Mouse (Mus musculus): ENCODE measurements around the gene Csnk1g1.

Gene Csnk1g1

DNA sequence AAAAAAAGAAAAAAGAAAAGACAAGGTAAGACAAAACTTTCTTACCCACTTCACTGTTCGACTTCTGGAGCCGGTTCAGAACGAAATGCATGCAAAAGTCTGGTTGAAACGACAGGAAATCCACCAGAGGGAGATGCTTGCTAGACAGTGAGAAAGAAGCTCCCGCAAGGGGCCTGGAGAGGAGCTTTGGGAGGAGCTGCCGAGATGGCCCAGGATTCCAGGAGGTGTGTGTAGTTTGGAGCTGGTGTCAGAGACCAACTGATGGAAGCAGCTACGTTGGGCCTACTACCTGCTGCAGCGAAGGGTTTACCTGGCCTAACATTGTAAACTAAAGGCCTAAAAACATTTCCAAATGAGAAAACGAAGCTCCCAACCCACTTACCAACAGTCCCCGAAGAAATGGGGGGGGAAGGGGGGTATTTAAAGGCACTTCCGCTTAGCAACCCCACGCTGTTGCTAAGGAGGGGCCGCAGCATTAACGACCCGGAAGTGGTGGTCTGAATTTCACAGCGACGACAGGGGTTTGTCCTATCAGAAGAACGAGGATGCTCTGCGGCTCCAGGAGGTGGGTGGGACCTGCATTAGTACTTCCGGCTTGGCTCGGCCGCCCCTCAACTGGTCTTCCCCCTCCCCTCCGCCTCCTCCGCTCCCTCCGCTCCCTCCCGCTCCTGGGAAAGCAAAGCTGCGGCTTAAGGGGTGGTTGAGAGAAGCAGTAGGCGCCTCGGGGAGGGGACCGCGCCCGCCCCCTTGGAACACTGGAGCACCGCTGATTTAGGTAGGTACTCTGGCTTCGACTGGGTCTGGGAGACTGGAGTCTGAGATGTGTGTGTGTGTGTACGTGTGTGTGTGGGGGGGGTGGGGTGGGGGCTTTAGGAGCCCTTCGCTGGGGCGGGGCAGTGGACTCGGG is at the start of gene Csnk1g1, which contains the start of gene Trip4:
TSS of gene Csnk1g1 (plus strand) at position 531 of the 907 bp plus-strand sequence.
TSS of gene Trip4 (minus strand) at position 401 of the 907 bp plus-strand sequence.
- peak; percentile 88 to 90 for DNase-seq (ENCODE audit: low spot score in 2 of 2)

DNA sequence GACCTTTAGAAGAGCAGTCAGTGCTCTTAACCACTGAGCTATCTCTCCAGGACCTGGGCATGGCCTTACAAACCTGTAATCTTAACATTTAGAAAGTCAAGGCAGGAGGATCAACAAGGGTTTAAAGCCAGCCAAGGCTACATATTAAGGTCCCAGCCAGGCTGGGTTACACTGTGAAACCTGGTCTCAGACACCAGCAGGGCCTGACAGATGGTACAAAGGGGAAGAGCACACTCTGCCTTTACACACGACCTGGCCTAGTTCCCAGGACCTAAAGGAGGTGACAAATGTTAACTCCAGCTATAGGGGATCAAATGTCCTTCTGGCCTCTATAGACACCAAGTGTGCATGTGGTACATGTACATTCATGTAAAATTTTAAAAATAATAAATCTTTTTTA is 49.1 kb upstream of the Csnk1g1 start:
- DNase-seq (ENCODE audit: low spot score in 2 of 2), result no peak

DNA sequence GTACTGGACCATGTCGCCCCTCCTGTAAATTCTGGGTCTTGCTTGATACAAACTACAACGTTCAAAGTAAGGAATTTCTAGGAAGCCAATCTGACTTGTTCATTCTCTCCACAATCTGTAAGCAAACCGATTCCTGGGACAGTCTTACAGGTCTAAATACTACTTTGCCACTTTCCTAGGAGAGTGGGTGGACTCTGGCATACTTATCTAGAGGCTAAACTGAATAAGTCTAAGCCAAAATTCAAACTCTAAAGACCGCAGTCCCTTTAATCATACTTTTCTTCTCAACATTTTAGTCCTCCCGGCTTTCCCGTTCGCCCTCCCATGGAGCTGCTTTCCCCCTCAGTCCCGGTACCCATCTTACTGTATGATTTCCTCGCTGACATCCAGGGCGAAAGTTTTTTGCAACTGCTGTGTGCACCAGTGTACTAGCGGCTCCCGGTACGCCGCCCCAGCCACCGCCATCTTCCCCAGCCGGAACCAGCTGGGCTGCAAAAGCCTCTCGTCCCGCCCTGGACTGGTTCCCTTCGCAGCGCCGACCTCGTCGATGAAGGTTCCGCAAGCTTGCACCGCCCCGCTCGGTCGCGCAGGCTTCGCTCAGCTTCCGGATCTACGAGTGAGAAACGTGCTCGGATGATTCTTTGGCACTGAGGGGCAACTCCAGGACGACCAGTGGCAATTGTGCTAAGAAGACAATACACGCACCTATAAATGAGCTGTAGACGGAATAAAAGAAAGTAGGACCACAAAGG is 24.0 kb upstream of the Csnk1g1 start:
- peak; percentile 81 to 86 for DNase-seq (ENCODE audit: low spot score in 2 of 2)

DNA sequence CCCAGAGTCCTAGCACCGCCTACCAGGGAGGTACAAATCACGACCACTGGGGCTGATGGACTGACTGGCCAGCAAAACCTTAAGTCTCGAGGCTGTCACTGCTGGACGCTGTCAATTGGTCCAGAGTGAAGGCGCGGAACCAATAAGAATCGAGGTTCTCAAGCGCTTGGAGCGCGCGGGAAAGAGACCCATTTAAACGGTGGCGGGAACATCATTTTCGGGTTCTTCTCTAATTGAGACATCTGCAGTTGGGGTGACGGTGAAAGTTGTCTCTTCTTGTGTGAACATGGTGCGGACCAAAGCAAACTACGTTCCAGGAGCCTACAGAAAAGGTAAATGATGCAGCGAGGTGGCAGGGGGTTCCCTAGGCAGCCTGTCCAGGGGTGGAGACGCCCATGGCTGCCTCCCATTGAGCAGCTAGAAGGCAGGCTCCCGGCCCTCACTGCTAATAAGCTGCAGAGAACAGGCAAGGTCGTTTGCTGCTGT is 18.5 kb upstream of the Csnk1g1 start, which contains the start of gene Pclaf:
TSS of gene Pclaf (plus strand) at position 95 of the 486 bp plus-strand sequence.
- peak; percentile 63 to 73 for DNase-seq (ENCODE audit: low spot score in 2 of 2)

DNA sequence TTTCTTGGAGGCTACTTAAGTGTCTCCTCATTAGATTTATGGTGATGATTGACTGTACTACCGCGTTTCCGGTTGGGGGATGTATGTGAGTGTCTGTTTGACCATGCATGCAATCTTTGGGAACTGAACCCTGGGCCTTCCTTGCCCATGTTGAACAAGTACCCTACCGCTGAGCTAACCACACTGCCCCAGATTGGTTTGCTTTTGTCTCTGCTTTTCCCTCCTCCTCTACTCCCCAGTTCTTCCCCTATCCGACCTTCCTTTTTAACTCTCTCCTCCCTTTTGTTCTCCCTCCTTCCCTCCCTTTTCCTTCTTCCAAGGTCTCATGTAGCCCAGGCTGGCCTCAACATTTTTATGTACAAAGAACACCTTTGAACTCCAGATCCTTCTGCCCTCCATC is 17.6 kb upstream of the Csnk1g1 start:
- DNase-seq (ENCODE audit: low spot score in 2 of 2), result no peak

DNA sequence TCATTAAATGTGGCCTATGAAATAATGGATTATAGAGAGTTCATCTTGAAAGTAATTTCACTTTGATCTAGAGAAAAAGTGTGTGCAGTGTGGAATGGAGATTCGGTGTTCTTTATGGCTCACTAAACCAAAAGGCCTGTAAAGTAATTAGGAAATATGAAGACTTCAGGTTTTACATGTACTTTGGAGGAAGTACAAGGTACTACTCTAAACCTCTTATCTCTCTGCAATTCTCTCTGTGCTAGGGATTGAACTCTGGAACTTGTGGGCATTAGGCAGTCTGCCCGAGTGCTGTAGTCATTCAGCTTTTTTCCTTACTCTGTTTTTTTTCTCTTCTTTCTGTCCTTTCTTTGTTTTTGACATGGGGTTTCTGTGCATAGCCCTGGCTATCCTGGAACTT is 11.7 kb upstream of the Csnk1g1 start:
- DNase-seq (ENCODE audit: low spot score in 2 of 2), result no peak

DNA sequence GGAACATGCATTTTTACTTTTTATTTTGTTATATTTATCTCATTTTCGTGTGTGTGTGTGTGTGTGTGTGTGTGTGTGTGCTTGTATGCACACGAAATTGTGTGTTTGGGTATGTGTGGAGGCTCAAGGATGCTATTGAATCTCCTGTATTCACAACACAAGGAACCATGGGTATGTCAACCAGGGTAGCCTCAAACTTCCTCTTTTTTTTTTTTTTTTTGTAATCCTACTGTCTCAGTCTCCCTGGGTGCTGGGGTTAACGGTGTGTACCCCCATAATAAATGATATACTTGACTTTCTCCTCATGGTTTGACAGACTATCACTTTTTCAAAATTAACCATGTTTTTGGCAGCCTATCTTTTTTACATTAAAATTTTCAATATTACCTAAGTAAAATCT is 5.8 kb upstream of the Csnk1g1 start:
- DNase-seq (ENCODE audit: low spot score in 2 of 2), result no peak

DNA sequence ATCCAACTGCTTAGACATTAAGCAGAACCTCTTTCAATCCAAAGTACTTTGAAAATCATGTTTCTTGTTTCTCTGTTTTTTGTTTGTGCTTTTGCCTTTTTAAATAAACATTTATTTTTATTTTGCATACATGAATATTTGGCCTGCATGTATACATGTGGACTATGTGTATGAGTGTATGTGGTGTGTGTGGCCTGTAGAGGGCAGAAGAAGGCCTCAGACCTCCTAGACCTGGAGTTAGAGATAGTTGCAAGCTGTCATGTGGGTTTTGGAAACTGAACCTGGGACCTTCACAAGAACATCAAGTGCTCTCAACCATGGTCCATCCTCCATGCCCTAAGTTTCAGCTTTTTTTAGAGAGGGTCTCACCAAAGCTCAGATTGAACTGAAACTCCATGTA is 5.3 kb upstream of the Csnk1g1 start:
- DNase-seq (ENCODE audit: low spot score in 2 of 2), result no peak

DNA sequence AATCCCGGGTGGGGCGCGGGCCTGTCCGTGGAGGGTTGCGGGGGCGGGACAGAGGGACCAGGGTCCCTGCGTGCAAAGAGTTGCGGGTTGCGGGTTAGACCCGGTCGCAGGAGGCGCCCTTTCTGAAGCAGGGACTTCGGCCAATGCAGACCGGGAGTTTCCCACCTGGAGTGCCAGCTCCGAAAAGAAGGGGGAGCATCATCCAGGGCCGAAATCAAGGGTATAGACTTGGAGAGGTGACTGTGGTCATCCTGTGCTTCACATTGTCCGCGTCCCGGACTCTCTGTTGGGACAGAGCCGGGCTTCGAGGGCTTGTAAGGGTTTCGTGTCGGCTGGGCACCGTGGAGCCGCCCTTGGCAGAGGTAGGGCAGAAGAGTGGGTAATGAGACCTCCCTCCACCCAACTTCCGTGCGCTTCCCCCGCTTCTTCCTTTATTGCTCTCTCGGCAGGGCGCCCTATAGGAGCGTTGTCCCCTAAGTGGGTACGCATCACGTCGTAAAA is 627 bp downstream of the Csnk1g1 start:
- DNase-seq (ENCODE audit: low spot score in 2 of 2), result peak; percentile 27 to 37

DNA sequence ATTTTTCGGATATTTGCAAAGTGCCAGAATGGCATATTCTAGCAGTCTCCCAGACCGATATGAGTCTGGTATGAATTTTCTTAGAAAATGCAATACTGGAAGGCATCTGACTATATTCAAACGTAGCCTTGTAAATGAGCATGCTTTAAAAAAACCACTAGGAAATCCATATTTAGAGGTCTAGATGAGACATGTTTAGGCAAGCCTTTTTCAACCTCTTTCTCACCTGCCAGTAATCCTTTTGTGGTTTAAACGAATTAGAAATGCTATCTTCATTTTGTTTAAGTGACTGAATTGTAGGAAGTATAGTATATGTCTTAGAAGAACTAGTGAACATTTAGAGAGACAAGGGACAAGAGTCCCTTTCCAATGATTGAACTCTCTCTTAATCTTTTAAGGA is 1.1 kb downstream of the Csnk1g1 start:
- no peak for DNase-seq (ENCODE audit: low spot score in 2 of 2)

DNA sequence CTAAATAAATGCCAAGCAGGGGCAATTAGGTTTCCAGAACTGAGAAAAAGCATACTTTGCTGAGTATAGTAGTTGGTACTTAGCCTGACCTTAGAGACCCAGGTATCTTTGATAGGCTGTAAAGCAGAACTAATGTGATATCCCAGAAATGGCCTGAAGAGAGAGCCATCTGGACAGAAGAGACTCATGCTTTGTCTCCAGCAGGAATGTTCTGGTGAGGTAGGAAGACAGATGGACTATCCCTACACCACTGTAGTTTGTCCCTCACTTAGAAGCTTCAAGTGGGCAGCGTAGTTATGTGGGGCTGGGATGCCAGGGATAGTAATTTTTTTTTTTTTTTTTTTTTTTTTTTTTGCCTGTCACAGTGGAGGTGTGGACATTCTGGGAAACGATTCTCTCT is 5.3 kb downstream of the Csnk1g1 start:
- no peak for DNase-seq (ENCODE audit: low spot score in 2 of 2)

DNA sequence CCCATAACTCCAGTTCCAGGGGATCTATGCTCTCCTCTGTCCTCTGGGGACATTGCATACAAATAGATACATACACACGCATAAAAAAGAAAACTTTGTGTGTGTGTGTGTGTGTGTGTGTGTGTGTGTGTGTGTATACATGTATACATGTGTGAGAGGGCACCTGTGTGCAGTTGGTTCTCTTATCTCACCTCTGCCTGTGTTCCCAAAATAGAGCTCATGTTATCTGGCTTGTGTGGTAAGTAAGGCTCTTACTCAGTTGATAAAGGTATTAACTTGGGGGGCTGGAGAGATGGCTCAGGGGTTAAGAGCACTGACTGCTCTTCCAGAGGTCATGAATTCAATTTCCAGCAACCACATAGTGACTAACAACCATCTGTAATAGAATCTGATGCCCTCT is 8.3 kb downstream of the Csnk1g1 start:
- no peak for DNase-seq (ENCODE audit: low spot score in 2 of 2)

DNA sequence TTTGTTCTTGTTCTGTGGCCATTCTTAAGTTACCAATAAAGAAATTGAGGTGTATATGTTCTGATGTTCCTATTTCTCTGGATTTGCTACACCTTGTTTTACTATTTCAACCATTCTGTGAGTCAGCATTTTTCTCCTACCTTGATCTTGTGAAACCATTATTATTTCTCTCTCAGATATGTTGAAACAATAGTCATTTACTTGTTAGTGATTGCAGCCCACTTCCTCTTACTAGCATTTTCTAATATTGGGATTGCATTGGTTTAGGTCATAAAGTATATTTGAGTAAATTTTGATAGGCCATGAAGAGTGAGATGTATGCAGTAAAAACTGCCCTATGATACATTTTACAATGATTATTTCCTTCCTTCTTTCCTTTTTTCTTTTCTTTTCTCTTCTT is 19.7 kb downstream of the Csnk1g1 start:
- DNase-seq (ENCODE audit: low spot score in 2 of 2), result no peak

DNA sequence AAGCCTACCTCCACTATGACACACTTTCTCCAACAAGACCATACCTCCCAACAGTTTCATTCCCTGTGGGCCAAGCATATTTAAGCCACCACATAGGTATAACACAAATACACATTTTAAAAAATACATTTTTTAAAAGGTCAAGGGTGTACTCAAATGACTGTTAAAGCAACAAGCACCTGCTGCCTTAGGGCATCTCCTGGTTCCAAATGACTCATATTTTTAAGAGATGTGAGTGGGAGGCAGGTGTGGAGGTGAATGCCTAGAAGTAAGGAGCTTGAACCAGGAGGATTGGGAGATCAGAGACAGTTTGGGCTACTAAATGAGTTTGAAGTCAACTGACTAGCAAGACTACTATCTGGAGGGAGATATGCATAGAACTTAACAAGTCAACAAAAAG is 21.1 kb downstream of the Csnk1g1 start:
- DNase-seq (ENCODE audit: low spot score in 2 of 2), result no peak

DNA sequence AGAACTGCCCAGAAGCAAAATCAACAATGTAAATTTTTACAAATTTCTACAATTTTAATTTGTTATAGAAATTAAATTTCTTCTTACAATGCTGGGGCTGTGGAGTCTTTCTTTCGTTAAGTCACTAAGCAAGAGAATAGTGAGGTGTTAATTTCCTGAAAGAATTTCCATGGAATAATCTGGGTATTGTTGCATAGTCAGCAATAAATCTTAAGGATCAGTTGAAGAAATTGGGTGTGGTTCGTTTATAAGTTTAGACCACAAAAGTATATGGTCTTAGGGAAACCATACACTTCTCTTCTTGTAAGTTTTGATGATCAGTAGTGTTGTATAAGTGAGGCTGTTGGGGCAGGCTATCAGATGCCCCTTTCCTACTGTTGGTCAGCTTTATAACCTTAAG is 28.8 kb downstream of the Csnk1g1 start:
- no peak for DNase-seq (ENCODE audit: low spot score in 2 of 2)

DNA sequence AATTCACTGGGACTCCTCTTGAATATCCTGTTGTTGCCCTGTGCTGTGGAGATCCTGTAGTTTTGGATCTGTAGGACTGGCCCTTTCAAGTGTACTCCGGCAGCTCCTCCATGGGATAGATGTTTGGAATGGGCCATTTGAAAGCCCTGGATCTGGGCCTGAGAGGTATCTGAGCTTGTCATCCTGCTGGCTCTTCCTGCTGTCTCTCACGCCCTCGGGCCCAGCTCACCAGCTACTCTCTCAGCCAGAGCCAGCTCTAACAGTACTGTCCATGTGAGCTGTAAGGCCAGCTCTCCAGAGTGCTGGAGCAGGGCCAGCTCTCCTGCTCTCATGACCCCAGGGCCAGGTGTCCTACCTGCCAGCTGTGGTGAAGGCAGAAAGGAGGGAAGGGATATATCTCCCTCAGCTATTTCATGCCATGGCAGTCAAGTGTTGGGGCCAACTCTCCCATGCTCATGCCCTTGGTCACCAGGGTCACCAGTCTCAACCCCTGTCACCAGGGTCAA is 42.4 kb downstream of the Csnk1g1 start:
- DNase-seq (ENCODE audit: low spot score in 2 of 2), result no peak

DNA sequence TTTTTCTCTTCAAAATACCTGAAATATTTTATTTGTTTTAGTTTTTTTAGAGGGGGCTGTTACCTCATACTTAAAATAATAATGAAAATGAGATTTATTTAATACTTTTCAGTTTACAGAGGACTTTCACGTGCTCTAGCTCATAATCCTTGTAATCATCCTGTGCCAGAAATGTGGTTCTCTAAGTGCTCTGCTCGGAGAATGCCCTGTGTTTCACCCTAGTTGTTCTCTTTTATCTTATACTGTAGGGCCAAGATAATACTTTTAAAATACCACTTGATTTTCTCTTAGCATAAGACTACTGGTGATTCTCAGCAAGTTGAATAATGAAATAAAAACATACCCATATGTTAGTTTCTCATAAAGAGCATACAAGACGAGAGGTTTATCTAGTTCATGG is 61.3 kb downstream of the Csnk1g1 start:
- DNase-seq (ENCODE audit: low spot score in 2 of 2), result no peak

DNA sequence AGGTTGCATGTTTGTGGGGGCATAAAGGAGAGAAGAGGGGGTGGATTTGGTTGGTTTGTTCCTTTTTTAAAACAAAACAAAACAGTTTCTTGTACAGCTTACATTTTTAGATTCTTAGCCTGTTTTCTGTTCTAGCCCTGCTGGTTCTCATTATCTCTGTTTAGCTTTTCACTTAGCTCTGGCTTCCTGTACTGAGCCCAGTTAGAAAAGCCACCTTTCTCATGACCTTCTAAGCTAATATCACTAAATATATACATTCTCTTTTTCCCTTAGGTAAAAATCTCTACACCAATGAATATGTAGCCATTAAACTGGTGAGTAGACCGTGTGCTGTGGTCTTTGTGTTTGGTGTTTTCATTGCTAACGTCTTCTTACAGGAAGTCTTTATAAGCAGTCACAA is 64.5 kb downstream of the Csnk1g1 start:
- DNase-seq (ENCODE audit: low spot score in 2 of 2), result no peak

DNA sequence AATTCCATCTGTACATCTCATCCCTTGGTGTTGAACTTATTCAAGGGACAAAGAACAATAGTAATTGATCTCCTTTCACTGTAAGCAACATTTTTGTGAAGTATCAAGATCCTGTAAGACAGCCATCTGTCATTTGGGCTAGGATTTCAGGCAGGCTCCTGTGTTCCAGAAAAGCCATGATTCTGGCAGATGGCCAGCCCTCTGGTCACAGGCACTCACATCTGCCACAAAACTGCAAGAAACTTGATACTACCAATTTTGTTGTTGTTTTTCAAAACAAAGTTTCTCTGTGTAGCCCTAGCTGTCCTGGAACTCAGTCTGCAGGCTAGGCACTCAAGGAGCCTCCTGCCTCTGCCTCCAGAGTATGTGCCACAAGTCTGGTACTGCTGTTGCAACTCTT is 67.2 kb downstream of the Csnk1g1 start:
- no peak for DNase-seq (ENCODE audit: low spot score in 2 of 2)

DNA sequence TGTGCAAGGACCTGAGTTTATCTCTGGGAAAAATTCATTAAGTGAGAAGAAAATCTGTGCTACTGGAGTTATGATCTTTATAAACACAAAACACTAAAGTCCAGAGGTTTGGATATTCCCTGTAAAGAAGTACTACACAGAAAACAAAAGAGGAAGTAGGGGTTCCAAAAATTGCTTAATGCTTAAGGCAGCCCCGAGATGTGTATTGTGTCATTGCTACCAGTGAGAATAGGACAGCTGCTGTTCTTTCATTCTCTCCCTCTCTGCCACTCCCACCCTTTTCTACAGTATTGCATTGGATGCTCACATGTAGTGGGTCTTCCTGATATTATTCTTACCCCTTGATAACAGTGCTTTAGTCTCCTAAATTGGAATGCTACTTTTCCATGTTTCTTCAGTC is 74.1 kb downstream of the Csnk1g1 start:
- no peak for DNase-seq (ENCODE audit: low spot score in 2 of 2)

DNA sequence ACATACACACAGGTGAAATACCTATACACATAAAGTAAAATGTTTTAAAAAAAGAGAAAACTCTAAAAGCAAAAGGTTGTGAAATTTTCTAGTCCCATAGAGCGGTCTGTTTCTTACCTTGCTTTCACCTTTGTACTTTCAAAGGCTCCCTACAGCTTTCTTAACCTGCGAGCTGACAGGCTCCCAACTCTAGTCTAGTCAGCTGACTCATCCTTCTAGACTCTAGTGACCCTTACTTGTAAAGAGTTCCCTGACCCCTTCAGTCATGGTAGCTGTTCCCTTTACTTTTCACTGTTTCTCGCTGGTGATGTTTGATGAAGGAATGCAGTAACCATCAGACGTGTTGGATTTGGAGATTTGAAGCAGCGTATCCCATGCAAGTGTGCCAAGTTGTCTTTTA is 78.3 kb downstream of the Csnk1g1 start:
- DNase-seq (ENCODE audit: low spot score in 2 of 2), result no peak

Data from natural killer cell, adult 2 months (primary cell).